Mouse (Mus musculus): ENCODE measurements around the gene Crtac1. TPM values are rescaled to one million over a fixed set of nuclear protein-coding genes. Genes with fewer than 3 reads are reported as not detected.

Gene Crtac1
- polyA plus RNA-seq, 1 experiment from 2014 or later: 15.4 TPM

GRCm38 (mm10) chr19:42332081-42332736, 99.4 kb downstream of the Crtac1 start:
- 44% methylated on average over 9 of the region's 9 CpGs for WGBS
- ATAC-seq (ENCODE audit: low FRiP score, low TSS enrichment): no peak
- H3K4me3 ChIP-seq (replicated peaks; ENCODE audit: low read depth, low read length): no peak overlapping the region

GRCm38 (mm10) chr19:42331446-42331845, 100.1 kb downstream of the Crtac1 start:
- WGBS: 91% methylated on average over 7 of the region's 7 CpGs
- ATAC-seq (ENCODE audit: low FRiP score, low TSS enrichment): no peak
- Histone ChIP-seq H3K36me3 (ENCODE audit: control insufficient read depth, insufficient read depth, low read length) (no peaks in the 10 kb centered on the region), H3K27me3 (ENCODE audit: control insufficient read depth, insufficient read depth, low read length) (no peaks in the 10 kb centered on the region), H3K4me2 (ENCODE audit: low read length) (no peak overlapping the region), H3K4me3 (replicated peaks; ENCODE audit: low read depth, low read length) (no peak overlapping the region), H3K27ac (replicated peaks; ENCODE audit: low read depth, low read length) (no peak overlapping the region), H3K9ac (replicated peaks; ENCODE audit: low read length) (no peak overlapping the region), H3K4me1 (ENCODE audit: control insufficient read depth, insufficient read depth, low read length) (no peaks in the 10 kb centered on the region), H3K9me3 (ENCODE audit: control insufficient read depth, low read length) (no peaks in the 10 kb centered on the region)
- no peak for DNase-seq

More at GRCm38 (mm10) chr19:42332081-42332736, 99.4 kb downstream of the Crtac1 start:
- H3K4me1 ChIP-seq (ENCODE audit: control insufficient read depth, insufficient read depth, low read length): no peaks in the 10 kb centered on the region
- peak; percentile 43 for DNase-seq
- no peaks in the 10 kb centered on the region for H3K36me3 ChIP-seq (ENCODE audit: control insufficient read depth, insufficient read depth, low read length)
- no peaks in the 10 kb centered on the region for H3K9me3 ChIP-seq (ENCODE audit: control insufficient read depth, low read length)
- no peak overlapping the region for H3K9ac ChIP-seq (replicated peaks; ENCODE audit: low read length)
- H3K27ac ChIP-seq (replicated peaks; ENCODE audit: low read depth, low read length): no peak overlapping the region
- H3K27me3 ChIP-seq (ENCODE audit: control insufficient read depth, insufficient read depth, low read length): no peaks in the 10 kb centered on the region
- no peak overlapping the region for H3K4me2 ChIP-seq (ENCODE audit: low read length)

- H3K9ac ChIP-seq (replicated peaks; ENCODE audit: low read length): no peak overlapping the region
- H3K4me3 ChIP-seq (replicated peaks; ENCODE audit: low read depth, low read length): no peak overlapping the region
- H3K9me3 ChIP-seq (ENCODE audit: control insufficient read depth, low read length): no peaks in the 10 kb centered on the region
- no peaks in the 10 kb centered on the region for H3K4me1 ChIP-seq (ENCODE audit: control insufficient read depth, insufficient read depth, low read length)
- H3K27ac ChIP-seq (replicated peaks; ENCODE audit: low read depth, low read length): no peak overlapping the region
- no peaks in the 10 kb centered on the region for H3K36me3 ChIP-seq (ENCODE audit: control insufficient read depth, insufficient read depth, low read length)
- DNase-seq: no peak
- no peak overlapping the region for H3K4me2 ChIP-seq (ENCODE audit: low read length)
- ATAC-seq (ENCODE audit: low FRiP score, low TSS enrichment): no peak
- 76% methylated on average over 9 of the region's 9 CpGs for WGBS
- no peaks in the 10 kb centered on the region for H3K27me3 ChIP-seq (ENCODE audit: control insufficient read depth, insufficient read depth, low read length)
Observed at GRCm38 (mm10) chr19:42328160-42328559, 103.4 kb downstream of the Crtac1 start.

GRCm38 (mm10) chr19:42325894-42326293, 105.7 kb downstream of the Crtac1 start:
- Histone ChIP-seq H3K36me3 (ENCODE audit: control insufficient read depth, insufficient read depth, low read length) (no peaks in the 10 kb centered on the region), H3K4me2 (ENCODE audit: low read length) (no peak overlapping the region), H3K9me3 (ENCODE audit: control insufficient read depth, low read length) (no peaks in the 10 kb centered on the region), H3K4me1 (ENCODE audit: control insufficient read depth, insufficient read depth, low read length) (no peaks in the 10 kb centered on the region), H3K27ac (replicated peaks; ENCODE audit: low read depth, low read length) (no peak overlapping the region), H3K4me3 (replicated peaks; ENCODE audit: low read depth, low read length) (no peak overlapping the region), H3K9ac (replicated peaks; ENCODE audit: low read length) (no peak overlapping the region), H3K27me3 (ENCODE audit: control insufficient read depth, insufficient read depth, low read length) (no peaks in the 10 kb centered on the region)
- ATAC-seq (ENCODE audit: low FRiP score, low TSS enrichment) (no peak), DNase-seq (peak; percentile 65)
- 13% methylated on average over 11 of the region's 11 CpGs for WGBS

GRCm38 (mm10) chr19:42322357-42323090, 109.1 kb downstream of the Crtac1 start:
- no peaks in the 10 kb centered on the region for H3K27me3 ChIP-seq (ENCODE audit: control insufficient read depth, insufficient read depth, low read length)

GRCm38 (mm10) chr19:42321936-42322335, 109.6 kb downstream of the Crtac1 start:
- Histone ChIP-seq H3K36me3 (ENCODE audit: control insufficient read depth, insufficient read depth, low read length) (no peaks in the 10 kb centered on the region), H3K9ac (replicated peaks; ENCODE audit: low read length) (no peak overlapping the region), H3K9me3 (ENCODE audit: control insufficient read depth, low read length) (no peaks in the 10 kb centered on the region), H3K4me3 (replicated peaks; ENCODE audit: low read depth, low read length) (no peak overlapping the region), H3K27me3 (ENCODE audit: control insufficient read depth, insufficient read depth, low read length) (no peaks in the 10 kb centered on the region), H3K4me2 (ENCODE audit: low read length) (no peak overlapping the region), H3K4me1 (ENCODE audit: control insufficient read depth, insufficient read depth, low read length) (peaks cover 21% of the 10 kb centered on the region), H3K27ac (replicated peaks; ENCODE audit: low read depth, low read length) (no peak overlapping the region)
- ATAC-seq (ENCODE audit: low FRiP score, low TSS enrichment) (no peak), DNase-seq (no peak)
- 26% methylated on average over 5 of the region's 5 CpGs for WGBS

More at GRCm38 (mm10) chr19:42322357-42323090, 109.1 kb downstream of the Crtac1 start:
- peaks cover 15% of the 10 kb centered on the region for H3K4me1 ChIP-seq (ENCODE audit: control insufficient read depth, insufficient read depth, low read length)
- no peaks in the 10 kb centered on the region for H3K9me3 ChIP-seq (ENCODE audit: control insufficient read depth, low read length)
- no peak overlapping the region for H3K4me3 ChIP-seq (replicated peaks; ENCODE audit: low read depth, low read length)
- no peak overlapping the region for H3K9ac ChIP-seq (replicated peaks; ENCODE audit: low read length)
- WGBS: 47% methylated on average over 12 of the region's 12 CpGs
- no peak overlapping the region for H3K27ac ChIP-seq (replicated peaks; ENCODE audit: low read depth, low read length)
- no peak overlapping the region for H3K4me2 ChIP-seq (ENCODE audit: low read length)
- H3K36me3 ChIP-seq (ENCODE audit: control insufficient read depth, insufficient read depth, low read length): no peaks in the 10 kb centered on the region
- DNase-seq: no peak
- ATAC-seq (ENCODE audit: low FRiP score, low TSS enrichment): no peak

GRCm38 (mm10) chr19:42317648-42318425, 113.7 kb downstream of the Crtac1 start:
- DNase-seq (peak; percentile 49), ATAC-seq (ENCODE audit: low FRiP score, low TSS enrichment) (no peak)
- WGBS: 38% methylated on average over 18 of the region's 18 CpGs
- no peaks in the 10 kb centered on the region for H3K36me3 ChIP-seq (ENCODE audit: control insufficient read depth, insufficient read depth, low read length)
- H3K27me3 ChIP-seq (ENCODE audit: control insufficient read depth, insufficient read depth, low read length): no peaks in the 10 kb centered on the region
- H3K9ac ChIP-seq (replicated peaks; ENCODE audit: low read length): no peak overlapping the region; the same call in 1 of the 2 replicates
- H3K4me3 ChIP-seq (replicated peaks; ENCODE audit: low read depth, low read length): no peak overlapping the region
- peak overlapping the region; percentile 11; the same call in 1 of the 2 replicates for H3K4me2 ChIP-seq (ENCODE audit: low read length)
- peak overlapping the region; percentile 63 for H3K27ac ChIP-seq (replicated peaks; ENCODE audit: low read depth, low read length)
- H3K9me3 ChIP-seq (ENCODE audit: control insufficient read depth, low read length): no peaks in the 10 kb centered on the region
- peaks cover 26% of the 10 kb centered on the region for H3K4me1 ChIP-seq (ENCODE audit: control insufficient read depth, insufficient read depth, low read length)

GRCm38 (mm10) chr19:42316998-42317397, 114.6 kb downstream of the Crtac1 start:
- Histone ChIP-seq H3K9ac (replicated peaks; ENCODE audit: low read length) (no peak overlapping the region), H3K36me3 (ENCODE audit: control insufficient read depth, insufficient read depth, low read length) (no peaks in the 10 kb centered on the region), H3K4me3 (replicated peaks; ENCODE audit: low read depth, low read length) (no peak overlapping the region), H3K27ac (replicated peaks; ENCODE audit: low read depth, low read length) (peak overlapping the region; percentile 63), H3K9me3 (ENCODE audit: control insufficient read depth, low read length) (no peaks in the 10 kb centered on the region), H3K4me1 (ENCODE audit: control insufficient read depth, insufficient read depth, low read length) (peaks cover 26% of the 10 kb centered on the region), H3K27me3 (ENCODE audit: control insufficient read depth, insufficient read depth, low read length) (no peaks in the 10 kb centered on the region), H3K4me2 (ENCODE audit: low read length) (no peak overlapping the region)
- 37% methylated on average over 8 of the region's 8 CpGs for WGBS
- peak; percentile 67 for DNase-seq
- peak; percentile 49 for ATAC-seq (ENCODE audit: low FRiP score, low TSS enrichment)
